Mouse (Mus musculus) liver, embryonic 14.5 days (tissue): ENCODE measurements at regions not wholly inside any gene's neighbourhood (a gene's known extent, or its start where the extent isn't known, plus 50 kb on each side); places are given as distances from the start of the nearest gene placed in this dataset.
A peak's percentile ranks its signal among the peaks of the same experiment; 100 is the strongest.

ENCODE experiments used
- ATAC-seq: fragments of 200-750 bp; cut with Nextera tagmentation; 2 replicates; pipeline ENCODE4 v1.8.0; 2017; ENCODE audit warnings: moderate number of reproducible peaks, mild to moderate bottlenecking, moderate library complexity; ENCODE audit not compliant: insufficient read depth
- DNase-seq, 3 experiments: peaks; one replicate each; pipeline ENCODE4 v3.0.0-alpha.2; 2012 to 2013; ENCODE audit warnings: low read depth in 3 of 3, low spot score in 3 of 3
- H3K27ac ChIP-seq: fragments of 300-500 bp; sonication (generic); 2 replicates; pipeline ENCODE4 v1.5.1; 2014; ENCODE audit warnings: moderate library complexity, mild to moderate bottlenecking, control low read depth, inconsistent platforms
- H3K27me3 ChIP-seq: fragments of 300-500 bp; sonication (generic); 2 replicates; pipeline ENCODE4 v1.6.1; 2014; ENCODE audit warnings: mild to moderate bottlenecking, low read length, moderate library complexity; ENCODE audit not compliant: control insufficient read depth, insufficient read depth
- H3K36me3 ChIP-seq: fragments of 300-500 bp; sonication (generic); replicated peaks from 2 replicates; pipeline ENCODE4 v1.6.1; 2014; ENCODE audit warnings: low read depth; ENCODE audit not compliant: control insufficient read depth, insufficient read depth
- H3K4me1 ChIP-seq, 2 experiments: fragments of 200-500 bp in 1 of 2; fragments of 300-500 bp in 1 of 2; sonication (generic) in 1 of 2; replicated peaks; 2 replicates each; pipeline ENCODE4 v1.6.1; 2012 to 2014; ENCODE audit warnings: antibody characterized with exemption in 1 of 2, inconsistent platforms in 1 of 2, low read length in 1 of 2; ENCODE audit not compliant: control insufficient read depth in 2 of 2, insufficient read depth in 2 of 2
- H3K4me2 ChIP-seq: fragments of 300-500 bp; sonication (generic); 2 replicates; pipeline ENCODE4 v1.6.1; 2014; ENCODE audit warnings: low read depth, mild to moderate bottlenecking, control low read depth, moderate library complexity
- H3K4me3 ChIP-seq, 2 experiments: fragments of 200-500 bp in 1 of 2; fragments of 300-500 bp in 1 of 2; sonication (generic) in 1 of 2; 2 replicates each; pipeline ENCODE4 v1.5.1; 2012 to 2014; ENCODE audit warnings: low read depth in 2 of 2, low read length in 2 of 2, mild to moderate bottlenecking in 2 of 2, control low read depth in 1 of 2, inconsistent platforms in 1 of 2, moderate library complexity in 1 of 2; ENCODE audit not compliant: insufficient read depth in 1 of 2
- H3K9ac ChIP-seq: fragments of 300-500 bp; sonication (generic); replicated peaks from 2 replicates; pipeline ENCODE4 v1.6.1; 2014; ENCODE audit warnings: mild to moderate bottlenecking, control low read depth, moderate library complexity
- H3K9me3 ChIP-seq: fragments of 300-500 bp; sonication (generic); 2 replicates; pipeline ENCODE4 v1.6.1; 2016; ENCODE audit warnings: low read length, mixed read lengths; ENCODE audit not compliant: control insufficient read depth
- CTCF ChIP-seq: IDR thresholded peaks from 2 replicates; pipeline ENCODE4 v1.5.1; 2016; ENCODE audit warnings: antibody characterized with exemption, low read depth, control low read depth
- EP300 ChIP-seq: IDR thresholded peaks from 2 replicates; pipeline ENCODE4 v1.6.1; 2016; ENCODE audit warnings: antibody characterized with exemption, low read depth
- WGBS: fragments of 180-500 bp; shearing (Covaris S2); extraction: QIAGEN DNeasy Blood & Tissue Kit; methylation state at CpG from one replicate; pipeline ENCODE4 v1.1.7; 2014; ENCODE audit not compliant: insufficient replicate concordance; 5-methylcytosine and 5-hydroxymethylcytosine counted together

GRCm38 (mm10) chr10:117566204-117566603 is 63.1 kb upstream of the Cpm start:
- ATAC-seq: no peak
- no peaks in the 10 kb centered on the region; the same call in 1 of the 2 replicates for H3K9me3 ChIP-seq
- peaks cover 1% of the 10 kb centered on the region for H3K27me3 ChIP-seq
- H3K4me2 ChIP-seq: no peak overlapping the region
- no peak overlapping the region for H3K4me3 ChIP-seq
- peak; percentile 34; the same call in 1 of the 2 replicates for TF ChIP-seq CTCF
- no peak for TF ChIP-seq EP300
- H3K36me3 ChIP-seq: no peaks in the 10 kb centered on the region
- H3K4me1 ChIP-seq: 0 out of 4 replicates have a peak, but pooled peaks cover 0 to 3% of the 10 kb centered on the region in 2 experiments
- no peak overlapping the region for H3K9ac ChIP-seq
- whole genome bisulfite sequencing: 65% methylated on average over 3 of the region's 3 CpGs
- no peak for DNase-seq
- no peak overlapping the region for H3K27ac ChIP-seq

GRCm38 (mm10) chr10:117565529-117566086 is 63.7 kb upstream of the Cpm start:
- 69% methylated on average over 4 of the region's 4 CpGs for WGBS
- TF ChIP-seq CTCF (no peak), EP300 (no peak)
- H3K9me3 ChIP-seq: no peaks in the 10 kb centered on the region; the same call in 1 of the 2 replicates
- no peak overlapping the region for H3K4me2 ChIP-seq
- no peaks in the 10 kb centered on the region for H3K36me3 ChIP-seq
- H3K4me3 ChIP-seq: no peak overlapping the region
- no peak for DNase-seq
- H3K27me3 ChIP-seq: no peaks in the 10 kb centered on the region
- 0 out of 4 replicates have a peak, but pooled peaks cover 0 to 3% of the 10 kb centered on the region in 2 experiments for H3K4me1 ChIP-seq
- no peak for ATAC-seq
- no peak overlapping the region for H3K27ac ChIP-seq
- no peak overlapping the region for H3K9ac ChIP-seq

- no peak overlapping the region for H3K4me2 ChIP-seq
- no peak for TF ChIP-seq CTCF
- no peak for TF ChIP-seq EP300
- DNase-seq: no peak
- no peaks in the 10 kb centered on the region; the same call in 1 of the 2 replicates for H3K9me3 ChIP-seq
- no peak overlapping the region for H3K9ac ChIP-seq
- H3K27me3 ChIP-seq: no peaks in the 10 kb centered on the region
- H3K4me1 ChIP-seq: 0 out of 4 replicates have a peak, but pooled peaks cover 0 to 3% of the 10 kb centered on the region in 2 experiments
- 69% methylated on average over 3 of the region's 3 CpGs for WGBS
- no peak for ATAC-seq
- H3K27ac ChIP-seq: no peak overlapping the region
- H3K4me3 ChIP-seq: no peak overlapping the region
- H3K36me3 ChIP-seq: no peaks in the 10 kb centered on the region
These were observed 64.2 kb upstream of the Cpm start for GRCm38 (mm10) chr10:117565110-117565509.

GRCm38 (mm10) chr10:117564118-117565040 is 64.9 kb upstream of the Cpm start:
- no peak for TF ChIP-seq CTCF
- no peak for TF ChIP-seq EP300
- no peak for ATAC-seq
- 38% methylated on average over 12 of the region's 12 CpGs for WGBS

More at GRCm38 (mm10) chr10:117564118-117565040, 64.9 kb upstream of the Cpm start:
- H3K9me3 ChIP-seq: no peaks in the 10 kb centered on the region; the same call in 1 of the 2 replicates
- no peak overlapping the region for H3K9ac ChIP-seq
- H3K4me3 ChIP-seq: no peak overlapping the region
- H3K27ac ChIP-seq: no peak overlapping the region
- no peak for DNase-seq
- no peak overlapping the region for H3K4me2 ChIP-seq
- H3K27me3 ChIP-seq: no peaks in the 10 kb centered on the region
- 0 out of 4 replicates have a peak, but pooled peaks cover 0 to 3% of the 10 kb centered on the region in 2 experiments for H3K4me1 ChIP-seq
- no peaks in the 10 kb centered on the region for H3K36me3 ChIP-seq
